Mouse (Mus musculus): ENCODE results near the gene Ddc.

Gene Ddc

DNA sequence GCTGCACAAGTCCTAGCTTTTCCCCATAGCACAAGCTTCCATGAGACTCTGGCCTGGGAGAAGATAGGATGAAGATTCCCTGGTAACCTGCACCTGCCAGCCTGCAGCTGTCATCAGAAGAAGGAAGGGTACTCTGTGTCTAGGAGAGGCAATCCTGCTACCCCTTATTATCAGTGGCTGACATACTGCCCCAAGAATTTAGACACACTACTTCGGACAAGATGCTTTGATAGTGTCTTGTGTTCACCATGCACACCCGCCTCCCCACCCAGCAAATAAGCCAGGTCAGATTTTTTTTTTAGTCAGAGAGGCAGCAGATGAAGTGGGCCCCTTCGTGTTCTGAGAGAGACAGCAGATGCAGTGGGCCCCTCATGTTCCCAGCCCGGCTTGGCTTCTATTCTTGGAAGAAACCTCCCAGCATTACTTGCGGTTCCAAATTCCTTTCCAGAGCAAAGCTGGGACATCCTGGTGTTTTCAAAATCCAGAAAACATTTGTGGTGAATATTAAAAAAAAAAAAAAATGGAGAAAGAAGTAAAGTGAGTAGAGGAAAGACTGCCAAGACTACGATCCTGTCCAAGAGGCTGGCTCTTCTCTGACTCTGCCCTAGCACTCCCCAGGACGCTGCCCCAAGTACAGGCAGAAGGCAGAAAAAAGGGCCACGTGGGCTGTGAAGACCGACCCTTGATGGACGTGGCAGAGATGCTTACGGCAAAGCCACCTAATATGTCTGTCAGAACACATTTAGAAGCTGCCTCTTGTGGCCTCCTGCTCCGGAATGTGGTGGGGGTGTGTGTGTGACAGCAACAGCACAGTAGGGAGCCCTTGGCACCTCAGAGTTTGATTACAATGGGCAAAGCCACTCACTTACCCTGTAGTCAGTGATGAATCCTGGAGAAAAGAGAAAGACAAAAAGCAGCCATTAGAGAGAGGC is 73.7 kb downstream of the Ddc start:
- DNase-seq (ENCODE audit: low read depth, low spot score) = no peak

DNA sequence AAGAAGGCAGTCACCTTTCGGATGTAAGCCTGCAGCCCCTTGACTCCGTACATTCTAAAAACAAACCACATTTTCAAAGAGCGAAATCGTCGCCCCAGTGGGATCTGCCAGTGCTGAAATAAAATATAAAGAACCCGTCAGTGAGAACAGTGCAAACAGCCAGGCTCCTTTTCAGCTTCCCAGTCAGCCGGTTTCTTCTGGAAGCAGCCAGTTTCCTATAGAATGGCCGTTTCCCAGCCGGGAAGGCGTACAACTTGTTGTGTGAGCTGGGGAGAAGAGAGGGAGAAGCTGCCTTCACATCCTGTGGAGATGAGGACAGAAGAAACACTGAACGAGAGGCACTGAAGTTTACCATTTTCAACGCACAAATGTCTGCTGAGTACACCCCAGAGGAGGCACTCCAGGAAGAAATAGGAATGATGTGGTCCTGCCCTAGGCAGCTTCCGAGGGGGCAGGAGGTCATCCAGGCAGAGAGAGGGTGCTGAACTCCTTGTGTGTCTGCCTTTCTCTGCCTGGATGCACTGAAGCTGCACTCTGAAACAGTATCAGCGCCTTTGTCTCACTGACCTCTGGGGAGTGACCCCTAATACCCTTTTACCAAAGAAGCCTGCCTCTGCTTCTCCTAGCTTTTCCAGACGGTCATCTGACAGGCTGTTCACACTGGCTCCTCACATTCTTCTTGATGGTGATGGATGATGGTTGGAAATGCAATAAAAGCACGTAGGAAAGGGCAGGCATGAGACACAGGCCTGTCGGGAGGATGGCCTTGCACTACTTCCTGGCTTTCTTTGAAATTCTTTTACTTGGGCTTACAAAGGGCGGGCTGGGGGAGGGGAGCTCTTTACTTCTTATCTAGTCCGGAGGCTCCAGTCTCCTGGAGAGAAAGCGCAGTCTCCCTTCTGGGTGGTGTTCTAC is 75.5 kb downstream of the Ddc start:
- no peak for DNase-seq (ENCODE audit: low read depth, low spot score)

DNA sequence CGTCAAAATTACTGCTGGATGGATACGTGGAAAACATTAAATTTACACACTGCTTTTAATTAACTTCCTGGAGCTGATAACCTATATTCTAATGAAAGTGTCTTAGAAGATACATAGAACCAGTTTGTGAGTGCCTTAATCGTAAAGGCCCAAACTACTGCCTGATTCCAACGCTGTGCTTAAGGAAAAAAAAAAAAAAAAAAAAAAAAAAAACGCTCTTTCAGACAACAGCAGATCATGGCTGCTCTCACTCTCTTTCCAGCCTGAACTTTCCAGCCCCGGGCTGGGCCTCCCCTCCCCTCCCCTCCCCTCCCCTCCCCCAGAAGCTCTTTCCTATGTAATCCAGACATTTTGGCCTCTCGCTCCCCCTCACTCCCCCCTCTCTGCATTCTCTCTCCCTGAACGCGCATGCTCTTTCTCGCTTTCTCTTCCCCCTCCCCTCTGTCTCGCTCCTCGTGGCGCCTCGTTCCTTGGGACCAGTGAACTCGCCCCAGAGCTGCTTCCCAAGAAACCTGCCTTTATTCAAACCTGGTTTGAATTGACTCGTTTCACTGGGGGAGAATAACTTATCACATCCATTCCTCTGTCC is 76.5 kb downstream of the Ddc start:
- peak; percentile 75 for DNase-seq (ENCODE audit: low read depth, low spot score)

DNA sequence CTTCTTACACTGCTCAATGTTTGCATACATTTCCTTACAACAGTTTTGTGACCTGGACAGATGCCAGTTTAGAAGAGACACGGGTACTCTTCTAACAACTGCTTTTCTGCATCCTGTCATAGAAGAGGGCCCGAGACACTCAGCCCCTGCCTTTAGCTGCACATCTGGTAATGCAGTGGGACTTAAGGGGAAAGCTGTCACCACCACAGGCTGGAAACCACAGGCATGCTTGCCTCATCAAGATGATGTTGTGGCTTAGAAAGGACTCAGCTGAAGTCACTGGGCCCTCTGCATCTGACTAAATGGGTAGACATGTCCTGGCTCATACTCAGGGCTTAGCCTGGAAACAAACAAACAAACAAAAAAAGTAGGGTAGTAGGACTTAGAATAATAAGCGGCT is 77.2 kb downstream of the Ddc start:
- DNase-seq (ENCODE audit: low read depth, low spot score) = no peak

DNA sequence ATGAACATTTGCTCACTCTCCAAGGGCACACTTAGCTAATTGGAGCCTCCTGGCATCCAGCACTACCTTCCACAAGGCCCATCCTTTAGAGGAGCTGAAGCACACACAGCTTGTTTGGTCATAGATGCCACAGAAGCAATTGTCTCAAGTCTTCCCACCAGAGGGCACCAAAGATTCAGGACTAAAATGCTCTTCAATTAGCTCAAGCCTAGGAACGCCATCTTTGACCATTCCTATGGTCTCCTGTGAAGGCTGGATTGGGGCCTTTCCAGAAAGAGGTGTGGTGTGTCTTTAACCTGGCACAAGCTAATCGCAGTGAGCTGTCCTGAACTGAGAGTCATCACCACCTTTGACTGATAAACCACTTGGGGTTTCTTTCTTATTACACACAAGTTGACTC is 77.7 kb downstream of the Ddc start:
- peak; percentile 94 for DNase-seq (ENCODE audit: low read depth, low spot score)

DNA sequence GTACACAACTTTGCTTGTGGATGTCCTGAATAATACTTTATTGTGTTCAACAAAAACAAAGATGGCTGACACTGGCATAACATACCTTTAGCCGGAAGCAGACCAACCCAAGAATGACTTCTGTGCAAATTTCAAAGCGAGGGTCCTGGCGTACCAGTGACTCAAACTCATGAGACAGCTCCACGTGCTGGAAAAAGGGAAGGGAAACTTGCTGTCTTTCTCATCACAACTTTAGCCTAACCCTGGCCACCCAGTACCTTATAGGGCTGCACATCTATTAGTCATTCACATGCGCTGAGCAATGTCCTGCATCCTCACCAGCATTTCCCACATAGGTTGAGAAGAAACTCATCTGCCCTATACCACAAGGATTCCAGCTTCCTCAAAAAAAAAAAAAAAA is 78.7 kb downstream of the Ddc start:
- DNase-seq (ENCODE audit: low read depth, low spot score) = no peak

DNA sequence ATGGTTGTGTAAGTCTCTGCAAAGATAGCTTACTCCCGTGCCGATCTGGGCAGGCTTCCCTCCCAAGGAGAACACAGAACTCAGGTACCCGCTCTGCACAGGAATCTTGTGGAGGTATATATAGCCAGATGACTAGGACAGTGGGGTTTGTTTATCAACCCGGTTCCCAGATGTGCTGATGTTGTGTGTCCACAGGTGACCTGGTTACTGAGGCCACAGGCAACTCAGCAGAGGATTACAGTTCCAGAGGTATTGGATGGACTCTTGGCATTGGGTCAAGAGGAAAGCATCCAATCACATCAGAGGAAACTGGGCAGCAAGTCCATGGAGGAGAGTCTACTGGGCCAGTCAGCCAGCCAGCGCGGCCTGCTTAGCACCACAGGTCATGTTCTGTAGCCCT is 79.1 kb downstream of the Ddc start:
- DNase-seq (ENCODE audit: low read depth, low spot score) = no peak

DNA sequence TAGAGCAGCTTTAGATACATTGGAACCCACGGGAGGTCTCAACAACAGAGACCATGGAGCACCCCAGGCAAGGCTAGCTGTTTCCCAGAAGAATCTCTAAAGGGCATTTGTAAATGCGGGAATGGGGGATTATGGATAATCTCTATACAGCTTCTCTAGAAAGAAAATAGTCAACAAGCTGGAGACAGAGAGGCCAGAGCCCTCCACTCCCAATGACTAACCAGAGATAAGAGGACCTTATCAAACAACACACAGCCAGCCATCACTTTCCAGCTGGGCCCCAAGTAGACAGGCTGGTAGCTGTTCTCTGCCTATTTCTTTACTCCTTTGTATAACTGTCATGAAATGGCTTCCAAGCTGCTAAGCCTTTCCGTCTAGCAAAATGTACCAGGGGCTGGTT is 82.2 kb downstream of the Ddc start:
- DNase-seq (ENCODE audit: low read depth, low spot score) = no peak

DNA sequence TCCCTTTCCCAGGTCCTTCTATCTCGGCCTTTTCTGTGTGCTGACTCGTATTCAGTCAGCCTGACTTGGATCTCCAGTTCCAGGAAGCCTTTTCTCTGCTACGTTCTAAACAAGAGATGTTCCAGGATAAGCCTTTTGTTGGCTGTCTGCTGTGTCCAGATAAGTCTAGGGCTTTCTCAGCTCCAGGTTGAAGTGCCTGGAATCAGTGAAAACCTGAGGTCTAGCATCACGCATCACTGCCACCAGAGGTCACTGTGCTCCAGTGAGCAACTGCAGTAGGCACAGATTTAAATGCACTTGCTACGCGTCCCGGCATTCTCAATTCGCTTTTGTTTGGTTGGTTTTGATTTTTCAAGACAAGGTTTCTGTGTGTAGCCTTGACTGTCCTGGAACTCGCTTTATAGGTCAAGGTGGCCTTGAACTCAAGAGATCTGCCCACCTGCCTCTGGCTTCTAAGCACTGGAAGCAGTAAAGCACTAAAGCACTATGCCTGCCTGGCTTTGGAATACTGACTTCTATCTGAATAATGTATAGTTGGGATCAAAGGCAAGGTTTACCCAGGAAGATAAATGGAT is 86.0 kb downstream of the Ddc start:
- DNase-seq (ENCODE audit: low read depth, low spot score) = peak; percentile 89

DNA sequence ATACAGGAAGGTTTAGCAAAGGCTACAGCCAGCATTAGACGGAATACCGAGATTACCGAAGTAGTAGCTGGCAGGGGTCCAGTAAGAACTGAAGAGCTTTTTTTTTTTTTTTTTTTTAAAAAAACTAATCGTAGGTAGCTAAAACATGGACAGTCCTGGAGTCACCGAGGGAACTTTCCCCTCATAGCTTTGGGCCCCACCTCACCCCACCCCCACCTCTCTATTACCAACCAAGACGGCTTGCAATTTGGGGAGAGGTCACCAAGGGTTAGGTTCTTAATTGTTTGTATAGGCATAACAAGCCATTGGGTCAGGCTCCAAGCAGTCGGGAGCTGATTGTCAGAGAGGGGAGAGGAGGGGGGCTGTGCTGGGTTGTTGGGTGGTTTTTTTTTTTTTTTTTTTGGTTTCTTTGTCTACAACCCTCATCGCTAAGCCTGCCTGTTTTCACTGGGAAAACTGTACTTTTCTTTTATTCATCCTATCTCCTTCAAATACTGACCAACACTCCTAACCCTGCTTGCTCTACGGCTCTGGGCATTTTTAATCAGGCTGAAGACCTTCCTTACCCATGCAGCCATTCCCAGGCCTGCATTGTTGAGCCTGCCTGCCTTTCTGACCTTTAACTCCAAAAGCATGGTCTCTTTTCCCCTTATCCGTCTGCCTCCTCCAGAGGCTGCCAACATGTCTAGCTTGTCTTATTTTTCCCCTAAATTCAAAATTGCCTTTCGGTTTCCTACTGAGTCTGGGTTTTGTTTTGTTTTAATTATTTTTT is 88.4 kb downstream of the Ddc start:
- DNase-seq (ENCODE audit: low read depth, low spot score) = no peak

DNA sequence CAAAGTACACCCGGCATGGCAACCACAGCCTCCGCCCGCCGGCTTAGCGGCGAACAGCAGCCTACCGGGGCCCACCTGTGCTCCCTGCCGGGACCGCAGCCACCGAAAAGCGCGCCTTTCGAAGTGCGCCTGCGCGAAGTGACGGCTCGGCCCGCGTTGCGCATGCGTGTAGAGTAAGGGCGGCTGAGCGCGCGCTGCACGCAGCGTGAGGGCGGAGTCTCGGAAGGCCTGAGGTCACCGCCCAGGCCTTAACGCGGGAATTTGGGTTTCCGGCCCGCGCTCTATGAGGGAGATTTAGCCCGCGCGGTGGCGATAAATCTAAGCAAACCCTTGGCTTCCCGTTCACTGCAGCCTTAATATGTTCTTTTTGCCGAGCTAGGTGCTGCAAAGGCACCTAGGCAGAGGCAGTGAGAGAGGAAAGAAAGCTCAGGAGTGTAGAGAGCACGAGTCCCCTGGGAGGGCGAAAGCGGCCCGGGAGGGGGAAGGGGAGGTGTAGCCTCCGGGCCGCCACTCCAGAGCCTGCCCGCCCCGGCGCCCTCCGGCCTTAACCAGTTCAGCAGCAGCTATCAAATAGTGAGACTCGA is 89.0 kb downstream of the Ddc start, which contains the start of gene Fignl1:
Gene Fignl1 (minus strand): TSS at position 143 of the 584 bp plus-strand sequence.
- peak; percentile 96 for DNase-seq (ENCODE audit: low read depth, low spot score)

DNA sequence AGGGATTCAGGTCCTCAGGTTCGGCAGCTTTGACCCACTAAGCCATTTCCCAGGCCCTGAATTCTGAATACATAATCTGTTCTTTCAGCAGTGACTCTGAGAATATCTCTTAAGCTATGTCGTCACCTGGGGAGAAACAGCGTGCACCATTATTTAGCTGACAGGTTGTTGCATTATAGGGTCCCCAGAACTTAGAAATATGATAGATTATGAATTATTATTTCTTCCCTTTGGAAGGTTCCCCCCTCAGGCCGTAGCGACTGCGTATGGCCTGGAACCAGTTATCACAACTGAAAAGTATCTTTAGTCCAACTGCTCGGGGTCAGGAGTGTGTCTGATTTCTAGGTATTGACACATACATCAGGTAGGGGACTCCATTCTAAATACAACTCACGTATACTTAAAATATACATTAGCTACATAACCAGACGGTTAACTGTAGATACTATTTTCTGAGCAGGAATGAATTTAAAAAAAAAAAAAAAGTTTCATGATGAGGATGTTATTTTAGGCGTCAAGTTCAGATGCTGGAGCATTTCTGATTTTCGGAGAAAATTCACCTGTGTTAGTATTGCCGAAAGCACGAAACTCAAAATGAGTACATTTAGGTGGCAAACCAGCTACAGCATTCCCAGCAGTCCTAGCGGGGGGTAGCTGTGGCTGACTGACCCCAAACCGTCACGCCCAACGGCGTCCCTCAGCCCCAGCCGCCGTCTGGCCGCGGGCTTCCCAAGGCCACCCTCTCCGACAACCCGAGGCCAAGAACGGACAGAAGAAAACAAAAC is 89.7 kb downstream of the Ddc start:
- DNase-seq (ENCODE audit: low read depth, low spot score) = no peak

DNA sequence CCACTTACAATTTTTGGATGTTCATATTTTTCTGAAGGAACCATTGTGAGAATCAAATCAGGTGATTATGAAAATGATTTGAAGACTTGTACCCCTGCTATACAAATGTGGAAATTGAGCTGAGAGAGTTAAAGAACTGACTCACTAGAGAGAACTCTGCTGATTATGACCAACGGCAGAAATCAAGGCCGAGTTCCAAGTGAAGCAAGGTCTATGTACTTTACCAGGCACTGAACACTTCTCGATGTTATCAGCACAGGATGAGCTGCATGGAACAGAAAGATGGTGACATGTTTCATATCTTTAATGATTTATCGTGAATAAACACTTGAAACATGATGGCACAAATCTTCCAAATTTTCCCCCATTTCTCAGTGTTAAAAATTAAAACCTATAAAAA is 92.0 kb downstream of the Ddc start:
- no peak for DNase-seq (ENCODE audit: low read depth, low spot score)

DNA sequence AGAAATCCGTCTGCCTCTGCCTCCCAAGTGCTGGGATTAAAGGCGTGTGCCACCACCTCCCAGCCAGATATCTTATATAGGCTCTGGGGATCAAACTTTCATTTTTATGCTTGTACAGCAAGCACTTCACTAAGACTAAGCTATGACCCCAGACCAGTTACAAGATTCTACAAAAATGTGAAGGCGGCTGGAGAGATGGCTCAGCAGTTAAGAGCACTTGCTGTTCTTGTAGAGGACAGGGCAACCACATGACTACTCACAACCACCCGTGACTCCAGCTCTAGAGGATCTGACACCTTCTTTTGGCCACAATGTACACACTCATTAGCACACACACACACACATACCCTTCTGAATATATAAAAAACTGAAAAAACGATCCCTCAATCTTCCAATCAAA is 93.5 kb downstream of the Ddc start:
- DNase-seq (ENCODE audit: low read depth, low spot score) = no peak

DNA sequence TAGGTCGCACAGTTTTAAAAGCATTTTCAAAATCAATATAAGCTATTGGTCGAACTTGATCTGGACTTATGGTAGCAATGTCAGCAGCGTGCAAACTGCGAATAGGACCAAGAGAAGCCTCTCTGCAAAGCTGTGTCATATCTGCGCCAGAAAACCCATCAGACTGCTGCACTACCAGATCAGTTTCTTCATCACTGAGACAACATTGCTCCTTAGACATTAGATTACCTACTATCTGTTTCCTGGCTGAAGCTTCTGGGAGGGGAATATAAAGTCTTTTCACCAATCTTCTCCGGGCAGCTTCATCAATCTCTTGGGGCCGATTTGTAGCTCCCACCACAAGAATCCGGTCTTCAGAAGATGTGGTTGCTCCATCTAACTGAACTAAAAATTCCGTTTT is 96.9 kb downstream of the Ddc start:
- DNase-seq (ENCODE audit: low read depth, low spot score) = no peak

DNA sequence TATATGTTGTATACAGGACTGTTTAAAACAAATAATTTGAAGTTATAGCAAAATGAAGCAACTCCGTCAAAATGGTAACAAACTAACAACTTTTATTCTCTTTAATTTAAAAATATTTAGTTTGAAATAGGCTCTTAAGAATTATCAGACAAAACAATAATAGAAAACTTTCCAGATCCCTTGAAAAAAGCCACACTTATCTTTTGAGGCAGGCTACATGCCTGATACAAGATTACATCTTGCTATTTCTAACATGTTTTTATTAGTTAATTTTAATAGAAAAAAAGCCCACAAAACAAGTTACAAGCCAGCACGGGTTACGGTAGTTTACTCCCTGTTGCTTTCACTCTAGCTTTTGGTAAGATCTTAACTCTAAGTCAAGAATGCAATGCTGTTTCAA is 97.6 kb downstream of the Ddc start:
- DNase-seq (ENCODE audit: low read depth, low spot score) = no peak

DNA sequence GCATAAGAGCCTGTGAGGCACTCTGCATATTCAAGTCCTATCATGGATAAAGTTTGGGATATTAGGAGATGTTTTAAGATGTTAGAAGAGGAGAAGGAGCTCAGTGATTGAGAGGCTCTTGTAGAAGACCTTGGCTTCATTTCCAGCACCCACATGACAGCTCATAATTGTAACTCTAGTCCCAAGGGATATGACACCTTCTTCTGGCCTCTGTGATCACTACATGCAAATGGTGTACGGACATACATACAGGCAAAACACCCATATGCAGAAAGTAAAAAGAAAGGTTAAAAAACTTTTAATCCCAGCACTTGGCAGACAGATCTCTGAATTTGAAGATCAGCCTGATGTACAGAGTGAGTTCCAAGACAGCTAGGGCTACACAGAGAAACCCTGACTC is 99.3 kb downstream of the Ddc start:
- DNase-seq (ENCODE audit: low read depth, low spot score) = no peak

DNA sequence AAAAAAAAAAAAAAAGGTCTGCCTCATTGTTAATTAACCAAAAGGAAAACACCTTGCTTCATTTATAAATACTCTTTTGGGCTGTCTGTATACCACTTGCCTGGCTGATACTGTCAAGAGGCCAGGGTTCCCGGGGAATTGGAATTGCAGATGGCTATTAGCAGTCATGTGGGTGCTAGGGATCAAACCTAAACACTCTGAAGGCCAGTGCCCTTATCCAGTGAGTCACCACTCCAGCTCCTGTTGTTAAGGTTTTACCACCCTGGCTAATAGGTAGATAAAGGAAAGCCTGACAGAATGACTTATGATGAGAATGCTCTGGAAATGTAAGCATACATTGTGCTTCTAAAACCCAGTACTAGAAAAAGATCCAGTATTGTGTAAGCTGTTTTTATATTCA is 103.3 kb downstream of the Ddc start:
- no peak for DNase-seq (ENCODE audit: low read depth, low spot score)

DNA sequence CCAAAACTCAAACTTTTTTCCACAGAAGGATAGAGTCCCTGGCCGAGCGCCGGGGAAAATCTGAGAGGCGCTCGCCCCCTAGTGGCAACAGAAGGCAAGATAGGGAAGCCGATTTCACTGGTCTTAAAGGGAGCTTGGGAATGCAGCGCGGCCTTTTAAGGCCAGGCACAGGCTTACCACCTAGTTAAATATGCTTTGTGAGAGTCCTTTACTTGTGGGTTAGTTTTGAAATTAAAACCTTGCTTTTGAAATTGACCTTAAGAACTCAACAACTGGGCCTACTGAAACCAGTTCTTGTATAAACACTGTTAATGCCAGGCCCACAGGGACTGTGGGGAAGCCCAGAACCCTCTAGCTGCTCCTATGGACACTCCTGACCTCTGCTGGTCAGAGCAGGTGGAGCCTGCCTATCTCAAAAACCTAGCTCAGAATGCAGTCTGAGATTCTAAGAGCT is 109.4 kb downstream of the Ddc start:
- DNase-seq (ENCODE audit: low read depth, low spot score) = peak; percentile 78

DNA sequence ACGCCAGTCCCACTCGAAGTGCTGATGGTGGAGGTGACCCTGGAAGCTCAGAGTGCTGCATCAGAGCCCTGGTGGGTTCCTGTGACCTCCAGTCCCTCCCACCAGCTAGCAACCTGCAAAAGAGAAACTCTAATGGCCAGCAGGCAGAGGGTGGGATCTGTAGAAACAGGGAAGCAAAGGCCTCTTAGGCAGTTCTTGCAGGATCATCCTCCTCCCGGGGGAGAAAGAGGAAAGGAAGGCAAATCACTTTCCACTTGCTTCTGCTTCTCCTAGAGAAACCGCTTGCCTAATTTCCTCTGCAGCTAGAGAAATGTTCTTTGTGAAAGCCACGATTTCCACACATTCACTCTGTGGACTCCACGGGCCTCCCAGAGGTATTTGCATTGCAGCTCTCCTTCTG is 112.5 kb downstream of the Ddc start:
- no peak for DNase-seq (ENCODE audit: low read depth, low spot score)

Measured in brain, adult 2 months (tissue).